Mouse (Mus musculus) small intestine, adult 2 months (tissue): ENCODE results near the gene Polr2e.

ENCODE experiments used
- CTCF ChIP-seq: fragments of 200-500 bp; IDR thresholded peaks from 2 replicates; pipeline ENCODE4 v1.5.1; 2012; ENCODE audit warnings: low read depth, mild to moderate bottlenecking, control low read depth, inconsistent platforms, low read length, moderate library complexity, mixed read lengths; ENCODE audit not compliant: insufficient replicate concordance, insufficient read length; ENCODE audit errors: extremely low read depth
- POLR2A ChIP-seq: fragments of 200-500 bp; IDR thresholded peaks from 2 replicates; pipeline ENCODE4 v1.6.1; 2012; ENCODE audit warnings: low read depth, mild to moderate bottlenecking, control low read depth, inconsistent platforms, low read length, moderate library complexity

DNA sequence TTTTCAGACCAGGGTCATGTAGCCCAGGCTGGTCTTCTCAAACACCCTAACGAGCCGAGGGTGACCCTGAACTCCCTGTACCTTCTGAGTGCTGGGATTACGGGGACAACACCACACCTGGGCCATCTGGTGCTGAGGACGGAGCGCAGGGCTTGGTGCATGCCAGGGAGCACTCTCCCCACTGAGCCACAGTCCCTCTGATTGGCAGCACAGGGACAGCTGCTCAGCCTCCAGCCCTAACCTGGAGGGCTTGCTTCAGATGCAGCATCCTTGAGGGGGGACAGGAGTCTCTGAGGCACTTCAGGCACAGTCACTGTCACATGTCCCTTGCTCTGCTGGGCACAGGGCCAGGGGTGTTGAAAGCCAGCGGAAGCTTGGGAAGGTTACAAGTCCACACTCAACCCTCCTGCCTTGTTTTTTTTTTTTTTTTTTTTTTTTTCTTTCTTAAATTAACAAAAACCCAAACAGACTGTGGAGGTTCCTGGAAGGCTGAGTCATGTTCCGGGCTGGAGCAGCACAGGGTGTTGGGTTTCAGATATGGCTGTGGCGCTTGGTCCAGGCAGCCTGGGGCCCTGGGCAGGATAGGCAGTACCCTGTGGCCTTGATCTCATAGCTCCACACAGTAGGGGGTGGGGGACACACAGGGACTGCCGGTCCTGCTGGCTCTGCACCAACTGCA, 31.4 kb upstream of the Polr2e start:
- no peak for TF ChIP-seq CTCF
- TF ChIP-seq POLR2A: no peak
